Mouse (Mus musculus) adrenal gland, adult 8-10 months (tissue): ENCODE data around the gene Myod1. TPM values are rescaled to one million over a fixed set of nuclear protein-coding genes. Genes with fewer than 3 reads are reported as not detected.

ENCODE experiments used
- DNase-seq: peaks from one replicate; pipeline ENCODE4 v3.0.0; 2022
- total RNA-seq, 4 experiments: library from RNA; stranded (reverse); gene quantifications; 2 replicates each; pipeline ENCODE4 v1.2.4; 2022

Gene Myod1
- total RNA-seq, 4 experiments from 2014 or later, result not detected

GRCm38 (mm10) chr7:46393116-46393515 is 16.8 kb downstream of the Myod1 start:
- peak; percentile 61 for DNase-seq

- no peak for DNase-seq
Observed at GRCm38 (mm10) chr7:46393718-46394511, 17.6 kb downstream of the Myod1 start.

- DNase-seq, result no peak
Observed at GRCm38 (mm10) chr7:46394933-46395332, 18.7 kb downstream of the Myod1 start.

- no peak for DNase-seq
Observed at GRCm38 (mm10) chr7:46395571-46395970, 19.3 kb downstream of the Myod1 start.

- peak; percentile 61 for DNase-seq
Observed at GRCm38 (mm10) chr7:46396231-46396927, 20.1 kb downstream of the Myod1 start, which contains the start of gene Kcnc1. TSS of gene Kcnc1 (plus strand) at chr7:46396497.

GRCm38 (mm10) chr7:46396928-46397731 is 20.9 kb downstream of the Myod1 start:
- no peak for DNase-seq

- no peak for DNase-seq
Observed at GRCm38 (mm10) chr7:46397732-46398333, 21.6 kb downstream of the Myod1 start.

GRCm38 (mm10) chr7:46398612-46399011 is 22.3 kb downstream of the Myod1 start:
- no peak for DNase-seq

GRCm38 (mm10) chr7:46399676-46400075 is 23.4 kb downstream of the Myod1 start:
- no peak for DNase-seq

GRCm38 (mm10) chr7:46400346-46400745 is 24.1 kb downstream of the Myod1 start:
- no peak for DNase-seq

GRCm38 (mm10) chr7:46401371-46402180 is 25.3 kb downstream of the Myod1 start:
- no peak for DNase-seq

GRCm38 (mm10) chr7:46403616-46404485 is 27.6 kb downstream of the Myod1 start:
- no peak for DNase-seq

GRCm38 (mm10) chr7:46404756-46405155 is 28.5 kb downstream of the Myod1 start:
- no peak for DNase-seq

GRCm38 (mm10) chr7:46408606-46409005 is 32.3 kb downstream of the Myod1 start:
- DNase-seq, result no peak

- no peak for DNase-seq
Observed at GRCm38 (mm10) chr7:46409204-46409789, 33.0 kb downstream of the Myod1 start.

GRCm38 (mm10) chr7:46410727-46411126 is 34.5 kb downstream of the Myod1 start:
- DNase-seq, result no peak

GRCm38 (mm10) chr7:46412823-46413222 is 36.5 kb downstream of the Myod1 start:
- DNase-seq, result no peak

GRCm38 (mm10) chr7:46413959-46414725 is 37.9 kb downstream of the Myod1 start:
- no peak for DNase-seq

- no peak for DNase-seq
Observed at GRCm38 (mm10) chr7:46415818-46416425, 39.6 kb downstream of the Myod1 start.
